Mouse (Mus musculus) gastrocnemius, postnatal 25 days (tissue): ENCODE measurements at regions not wholly inside any gene's neighbourhood (a gene's known extent, or its start where the extent isn't known, plus 50 kb on each side); places are given as distances from the start of the nearest gene placed in this dataset.
A peak's percentile ranks its signal among the peaks of the same experiment; 100 is the strongest.

Experiments
- DNase-seq: peaks from one replicate; pipeline ENCODE4 v3.0.0; 2022

DNA sequence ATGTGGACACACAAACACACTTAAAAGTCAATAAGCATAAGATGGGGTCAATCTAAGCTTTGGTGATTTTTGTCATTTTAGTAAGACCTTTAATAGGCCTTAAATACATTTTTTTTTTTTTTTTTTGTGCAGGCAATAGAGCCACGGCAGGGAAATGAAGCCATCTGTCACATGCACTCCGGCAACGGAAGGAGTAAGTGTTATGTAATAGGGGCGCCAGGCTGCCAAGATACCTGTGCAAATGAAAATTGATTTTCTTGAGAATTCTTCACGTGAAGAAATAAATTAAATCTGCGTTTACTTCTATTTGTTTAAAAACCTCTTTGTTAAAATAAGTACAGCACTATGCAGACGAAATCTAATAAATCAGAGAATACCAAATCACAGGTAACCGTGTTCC lies 54.6 kb upstream of the Card11 start:
- DNase-seq, result no peak

DNA sequence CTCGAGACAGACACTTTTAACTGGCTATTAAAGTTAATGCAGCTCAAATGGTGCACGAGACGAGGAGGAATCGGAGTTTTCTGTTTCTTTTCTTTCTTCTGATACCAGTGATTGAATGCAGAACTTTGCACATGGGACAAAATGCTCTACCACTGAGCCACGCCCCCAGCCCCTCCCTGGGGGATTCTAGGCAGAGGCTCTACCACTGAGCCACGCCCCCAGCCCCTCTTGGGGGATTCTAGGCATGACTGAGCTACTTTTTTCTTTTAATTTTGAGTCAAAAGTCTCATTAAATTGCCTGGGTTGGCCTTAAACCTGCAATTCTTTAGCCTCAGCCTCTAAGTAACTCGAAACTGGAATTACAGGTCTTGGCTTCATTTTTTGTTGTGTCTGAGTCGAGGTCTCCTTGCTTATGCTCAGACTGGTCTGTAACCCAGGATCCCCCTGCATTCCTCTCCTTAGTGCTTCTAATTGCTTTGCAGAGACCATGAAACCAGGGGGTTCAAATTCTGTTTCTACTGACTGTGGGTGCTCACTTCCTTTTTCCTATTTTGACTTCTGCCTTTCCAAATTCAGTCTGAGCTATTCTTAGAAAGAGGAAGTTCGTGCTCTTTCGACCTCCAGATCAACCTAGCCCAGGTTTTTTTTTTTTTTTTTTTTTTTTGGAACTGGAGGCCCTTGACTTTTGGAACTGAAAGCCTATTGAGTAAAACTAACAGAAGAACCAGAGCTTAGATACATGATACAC lies 55.4 kb upstream of the Card11 start:
- DNase-seq, result no peak

DNA sequence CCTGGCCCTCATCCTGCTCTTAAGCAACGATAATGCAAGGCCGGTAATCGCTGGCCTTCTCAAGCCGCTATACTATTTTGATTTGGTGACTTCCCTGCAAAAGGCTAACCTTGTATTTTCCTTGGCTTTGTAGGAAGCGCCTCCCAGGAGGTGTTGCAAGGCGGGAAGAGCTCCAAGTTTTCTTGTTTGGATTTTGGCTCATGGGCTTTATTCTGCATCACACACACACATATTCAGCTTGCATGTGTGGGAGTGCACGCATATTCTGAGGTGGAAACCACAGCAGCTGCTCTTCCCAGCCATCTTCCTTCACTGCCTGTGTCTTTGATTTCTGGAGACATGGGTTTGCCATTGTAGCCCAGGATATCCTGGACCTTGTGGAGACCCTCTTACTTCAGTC lies 57.8 kb upstream of the Card11 start:
- no peak for DNase-seq

DNA sequence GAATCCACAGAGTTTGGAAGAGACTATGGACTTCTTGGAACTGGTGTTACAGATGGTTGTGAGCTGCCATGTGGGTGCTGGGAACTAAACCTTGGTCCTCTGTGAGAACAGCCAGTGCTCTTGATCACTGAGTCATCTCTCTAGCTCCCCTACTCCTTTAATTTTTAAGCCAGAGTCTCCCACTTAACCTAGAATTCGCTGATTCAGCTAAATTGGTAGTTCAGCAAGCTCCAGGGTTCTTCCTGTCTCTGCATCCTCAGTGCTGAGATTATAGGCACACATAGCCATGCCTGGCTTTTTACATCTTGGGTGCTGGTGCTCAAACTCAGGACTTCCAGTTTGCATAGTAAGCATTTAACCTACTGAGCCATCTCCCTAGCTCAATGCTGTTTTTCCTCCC lies 58.5 kb upstream of the Card11 start:
- no peak for DNase-seq

DNA sequence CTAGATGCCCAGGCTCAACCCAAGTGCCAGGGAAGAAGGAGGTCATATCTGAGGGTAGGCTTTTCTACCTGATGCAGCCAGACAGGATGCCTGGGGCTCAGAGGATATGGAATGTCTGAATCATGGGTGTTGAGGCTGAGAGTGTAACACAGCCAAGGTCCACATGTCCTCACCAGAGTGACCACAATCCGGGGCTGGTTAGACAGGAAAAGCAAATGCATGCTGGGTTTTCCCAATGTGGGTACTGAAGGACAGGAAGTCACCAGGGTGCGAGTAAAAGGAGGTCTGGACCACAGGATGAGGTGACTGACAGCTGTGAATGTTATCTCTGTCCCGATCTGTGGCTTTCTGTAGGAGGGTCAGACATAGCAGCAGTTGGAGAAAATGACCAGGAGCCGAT lies 61.8 kb upstream of the Card11 start:
- DNase-seq, result no peak

DNA sequence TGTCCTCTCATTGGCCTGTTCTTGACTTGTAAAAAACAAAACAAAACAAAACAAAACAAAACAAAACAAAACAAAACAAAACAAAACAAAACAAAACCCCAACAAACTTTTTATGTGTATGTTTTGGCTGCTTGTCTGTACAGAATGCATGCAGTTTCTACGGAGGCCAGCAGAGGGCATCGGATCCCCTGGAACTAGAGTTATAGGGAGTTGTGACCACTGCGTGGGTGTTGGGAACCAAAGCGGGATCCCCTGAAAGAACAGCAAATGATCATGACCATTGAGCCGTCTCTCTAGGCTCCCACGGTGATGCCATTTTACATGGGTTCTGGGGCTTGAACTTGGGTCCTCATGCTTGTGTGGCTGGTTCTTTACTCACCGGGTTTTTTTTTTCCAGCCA lies 67.2 kb upstream of the Card11 start:
- DNase-seq, result no peak

DNA sequence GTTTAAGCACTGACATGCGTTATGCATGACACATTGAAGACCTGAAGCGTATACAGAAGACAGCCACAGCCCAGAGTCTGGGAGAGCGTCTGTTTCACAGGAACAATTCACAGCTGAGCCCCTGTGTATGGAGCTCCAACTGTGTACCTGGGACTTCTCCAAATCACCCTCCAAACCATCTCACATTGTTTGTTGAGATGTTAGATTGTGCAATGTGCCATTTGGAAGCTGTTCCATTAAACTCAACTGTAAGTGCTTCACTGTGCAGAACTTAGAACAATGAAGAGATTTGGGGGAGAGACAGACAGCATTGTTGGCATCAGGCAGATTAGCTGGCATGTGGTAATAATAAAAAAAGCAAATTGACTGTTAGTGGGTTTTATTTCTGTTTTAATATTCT lies 74.1 kb upstream of the Card11 start:
- DNase-seq, result no peak

DNA sequence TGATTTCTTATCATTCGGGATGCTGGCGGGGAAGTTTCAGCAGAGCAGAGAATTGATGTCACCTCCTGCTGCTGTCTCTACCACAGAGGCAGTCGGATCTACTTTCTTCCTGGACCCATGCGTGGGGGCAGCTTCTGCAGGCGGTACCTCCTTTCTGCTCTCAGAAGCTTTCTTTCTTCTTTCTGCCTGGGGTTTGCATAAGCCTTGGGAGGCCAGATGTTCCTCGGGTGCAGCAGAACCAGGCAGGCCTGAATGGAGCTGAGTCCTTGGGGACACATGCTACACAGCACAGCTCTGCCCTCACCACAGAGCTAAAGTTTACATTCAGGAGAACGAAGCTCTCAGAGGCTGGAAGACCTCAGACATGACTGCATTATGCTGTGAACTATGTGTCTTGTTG lies 75.8 kb upstream of the Card11 start:
- DNase-seq, result no peak

DNA sequence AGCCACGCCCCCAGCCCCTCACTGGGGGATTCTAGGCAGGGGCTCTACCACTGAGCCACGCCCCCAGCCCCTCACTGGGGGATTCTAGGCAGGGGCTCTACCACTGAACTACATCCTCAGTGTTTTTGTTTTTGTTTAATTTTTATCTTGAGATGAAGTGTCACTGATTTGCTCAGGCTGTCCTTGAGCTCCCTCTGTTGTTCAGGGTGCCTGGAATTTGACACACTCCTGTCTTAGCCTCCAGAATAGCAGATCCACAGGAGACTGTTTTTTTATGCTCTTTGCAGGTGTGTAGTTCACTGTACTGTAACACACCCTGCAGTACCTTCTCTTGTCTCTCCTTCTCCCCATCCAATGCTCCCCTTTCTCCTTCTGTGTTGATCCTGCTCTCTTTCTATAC lies 76.6 kb upstream of the Card11 start:
- DNase-seq, result no peak

DNA sequence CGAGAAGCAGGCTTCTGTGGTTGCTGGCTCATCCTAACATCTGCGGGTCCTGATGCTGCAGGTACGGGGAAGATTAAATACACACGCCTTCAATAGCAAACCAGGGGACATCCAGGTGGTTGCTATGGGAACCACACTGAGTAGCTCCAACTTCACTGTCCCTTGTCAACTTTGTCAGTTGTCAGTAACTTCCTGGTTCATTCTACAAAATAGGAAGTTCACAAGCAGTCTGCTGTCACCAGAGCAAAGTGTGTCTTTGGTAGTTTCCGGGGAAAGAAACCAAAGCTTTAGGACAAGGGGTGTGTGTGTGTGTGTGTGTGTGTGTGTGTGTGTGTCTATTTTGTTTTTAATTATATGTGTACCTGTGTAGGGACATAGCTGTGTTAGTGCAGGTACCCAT lies 80.5 kb upstream of the Card11 start:
- DNase-seq, result no peak

DNA sequence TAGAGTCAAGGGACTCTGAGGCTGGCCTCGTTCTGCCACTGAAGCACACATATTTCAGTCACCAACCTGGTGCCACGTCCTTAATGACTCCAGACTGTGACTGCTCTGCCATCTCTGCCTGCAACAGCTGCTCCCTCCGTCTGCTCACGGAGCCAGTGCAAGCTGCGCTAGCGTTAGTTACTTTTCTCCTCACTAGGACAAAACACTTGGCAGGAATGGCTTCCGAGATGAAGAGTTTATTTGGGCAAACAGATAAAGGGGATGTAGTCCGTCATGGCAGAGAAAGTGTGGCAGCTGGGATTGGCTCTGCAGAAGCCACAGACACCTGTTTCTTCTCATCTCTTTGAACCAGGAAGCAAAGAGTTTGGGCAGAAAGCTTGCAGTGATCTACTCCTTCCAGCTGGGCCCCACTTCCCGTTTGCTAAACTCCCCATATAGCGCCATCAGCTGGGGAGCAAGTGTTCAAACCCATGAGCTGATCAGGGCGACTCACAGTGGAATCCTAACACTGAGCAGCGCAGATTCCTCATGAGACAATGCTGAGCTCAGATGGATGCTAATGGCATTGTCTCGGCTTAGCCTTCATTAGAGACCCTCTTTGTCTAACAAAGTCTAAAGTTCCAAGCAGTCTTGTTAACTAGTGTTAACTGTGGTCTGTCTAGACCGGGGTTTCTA lies 83.8 kb upstream of the Card11 start:
- DNase-seq, result no peak

DNA sequence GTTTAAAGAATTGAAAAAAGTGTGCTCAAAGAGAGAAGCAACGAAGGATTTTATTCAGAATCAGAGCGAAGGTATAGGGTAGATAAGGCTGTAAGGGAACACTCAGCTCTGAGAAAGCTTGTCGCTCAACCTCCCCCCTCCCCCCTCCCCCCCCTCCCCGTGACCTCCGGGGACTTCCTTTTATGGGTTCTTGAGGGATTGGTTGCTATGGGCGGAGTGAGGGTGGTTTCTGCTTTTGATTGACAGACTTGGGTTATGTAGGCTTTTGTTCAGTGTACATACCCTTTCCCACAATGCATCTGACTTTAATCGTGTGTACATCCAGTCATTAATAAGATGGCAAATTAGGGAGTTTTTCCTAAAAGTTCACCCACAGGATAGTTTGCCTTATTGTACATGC lies 84.4 kb upstream of the Card11 start:
- DNase-seq, result no peak

DNA sequence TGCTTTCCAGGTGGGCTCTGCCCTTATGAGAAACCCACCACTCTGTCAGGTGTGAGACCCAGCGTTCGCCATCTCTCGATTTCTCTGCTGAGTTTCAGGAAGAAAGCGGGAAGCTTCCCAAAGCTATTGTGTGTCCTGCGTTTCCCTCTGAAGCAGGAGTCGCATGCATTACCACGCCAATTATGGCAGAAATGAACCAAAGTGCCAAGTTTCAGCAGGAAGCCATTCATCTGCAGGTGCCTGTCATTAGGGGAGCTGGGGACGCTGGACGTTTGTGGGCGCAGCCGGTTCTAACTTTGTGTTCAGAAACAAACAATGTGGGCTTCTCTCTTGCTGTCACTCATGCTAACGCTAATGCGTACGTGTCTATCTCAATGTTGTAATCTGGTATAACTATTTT lies 91.3 kb upstream of the Card11 start:
- no peak for DNase-seq

DNA sequence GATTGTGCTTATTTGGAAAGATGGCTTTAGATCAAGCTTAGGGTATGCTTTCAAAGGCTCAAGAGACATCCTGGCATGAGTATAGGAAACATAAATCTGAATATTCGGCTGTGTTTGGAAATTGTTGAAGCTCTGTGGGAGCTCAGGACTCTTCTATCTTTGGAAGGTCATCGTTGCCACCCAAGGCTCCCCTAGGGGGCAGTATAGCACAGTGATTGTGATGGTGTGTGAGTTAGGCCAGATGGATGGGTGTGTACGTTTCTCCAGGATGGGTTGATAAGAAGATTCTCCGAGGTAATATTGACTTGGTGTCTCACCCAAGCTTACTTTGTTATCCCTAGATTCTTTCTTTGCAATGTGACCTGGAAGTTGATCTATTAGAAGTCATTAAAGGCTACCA lies 93.3 kb upstream of the Card11 start:
- peak; percentile 16 for DNase-seq

DNA sequence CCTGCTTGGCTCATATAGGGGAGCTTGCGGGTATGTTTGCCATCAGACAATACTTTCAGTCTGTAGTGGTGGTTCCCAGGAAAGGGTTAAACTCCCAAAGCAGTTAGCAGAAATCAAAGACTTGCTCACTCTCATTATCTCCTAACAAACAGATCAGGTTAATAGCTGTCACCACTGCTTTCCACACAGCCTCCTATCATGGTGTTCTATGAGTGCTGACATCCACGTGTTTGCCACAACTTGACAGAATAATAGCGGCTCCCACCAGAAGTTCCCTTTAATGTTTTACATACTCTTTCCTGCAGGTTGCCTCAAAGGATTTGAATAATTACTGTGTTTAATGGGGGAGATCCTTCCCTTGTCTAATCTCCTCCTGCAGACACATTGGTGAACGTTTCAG lies 97.5 kb upstream of the Card11 start:
- DNase-seq, result no peak

DNA sequence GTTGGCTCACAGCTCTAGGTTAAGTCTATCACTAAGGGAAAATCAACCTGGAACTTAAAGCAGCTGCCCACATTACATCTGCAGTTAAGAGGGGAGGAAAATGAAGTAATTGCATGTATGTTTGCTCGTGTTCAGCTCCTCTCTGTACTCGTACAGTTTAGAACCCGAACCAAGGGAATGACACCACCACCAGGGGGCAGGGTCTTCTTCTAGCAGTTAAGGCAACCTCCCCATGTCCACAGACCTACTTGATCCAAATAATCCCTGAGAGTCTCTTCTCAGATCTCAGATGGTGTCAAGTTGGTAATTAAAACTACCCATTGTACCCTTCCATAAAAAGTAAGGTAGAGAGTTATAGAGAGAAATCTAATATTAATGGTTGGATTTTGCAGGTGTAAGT lies 111.3 kb upstream of the Card11 start:
- DNase-seq, result no peak

DNA sequence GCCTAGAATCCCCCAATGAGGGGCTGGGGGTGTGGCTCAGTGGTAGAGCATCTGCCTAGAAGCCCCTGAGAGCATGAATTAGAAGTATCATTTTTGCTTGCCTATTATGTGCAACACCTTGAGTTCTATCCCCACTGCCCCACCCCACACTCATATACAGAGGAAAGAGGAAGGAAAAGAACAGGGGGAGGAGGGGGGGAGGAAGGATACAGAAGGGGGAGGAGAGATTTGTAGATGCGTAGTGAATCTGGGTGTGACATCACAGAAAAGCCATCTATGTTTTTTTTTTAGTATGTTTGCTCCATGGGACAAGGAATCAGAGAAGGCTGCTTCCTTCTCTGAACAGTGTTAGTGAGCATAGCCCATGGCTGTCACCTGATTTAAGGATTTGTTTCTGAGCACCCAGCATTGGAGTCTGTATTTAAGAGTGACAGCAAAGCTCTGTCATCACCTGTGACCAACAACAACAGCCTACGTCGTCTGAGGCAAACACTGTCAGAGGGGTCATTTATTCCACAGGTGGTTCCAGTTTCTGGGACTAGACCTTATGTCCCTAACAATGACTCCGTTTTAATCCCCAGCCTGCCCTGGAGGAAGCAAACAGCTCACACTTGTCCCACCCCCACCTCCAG lies 115.0 kb upstream of the Card11 start:
- DNase-seq, result no peak

DNA sequence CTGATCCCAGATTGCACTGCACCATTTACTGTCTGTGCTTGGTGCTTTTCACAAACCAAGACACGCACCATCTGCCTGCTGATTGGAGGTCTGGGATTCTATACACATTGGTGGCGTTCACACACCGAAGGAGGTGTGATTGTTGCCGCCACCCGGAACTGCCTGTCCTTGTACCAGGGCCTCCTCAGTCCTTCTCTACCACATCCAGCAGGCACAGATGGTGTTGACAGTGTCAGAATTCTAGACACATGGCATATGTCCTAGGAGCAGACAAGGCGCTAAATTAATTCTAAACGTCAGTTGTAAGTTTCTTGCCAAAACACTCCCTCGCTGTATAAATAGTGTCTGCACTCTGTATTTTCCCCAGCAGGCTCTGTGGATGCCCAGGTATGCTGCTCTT lies 115.6 kb upstream of the Card11 start:
- no peak for DNase-seq

DNA sequence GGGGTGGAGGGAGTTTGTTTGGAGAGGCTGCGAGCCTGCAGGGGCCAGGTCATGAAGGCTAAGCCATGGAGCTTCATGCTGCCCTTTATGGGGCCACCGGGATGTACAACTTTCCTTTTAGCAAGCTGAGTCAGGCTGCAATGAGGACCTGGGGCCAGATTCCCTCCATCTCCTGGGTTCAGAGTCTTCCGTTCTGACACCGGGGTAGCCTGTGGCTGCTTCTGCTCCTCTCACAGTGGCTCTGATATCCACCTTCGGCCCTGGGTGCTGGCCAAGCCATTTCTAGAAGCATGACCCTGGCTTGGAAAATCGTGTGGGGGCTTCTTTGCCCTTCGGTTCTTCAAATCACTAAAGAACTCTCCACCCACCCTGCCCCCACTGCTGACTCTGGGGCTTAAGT lies 115.4 kb upstream of the Sdk1 start:
- no peak for DNase-seq

DNA sequence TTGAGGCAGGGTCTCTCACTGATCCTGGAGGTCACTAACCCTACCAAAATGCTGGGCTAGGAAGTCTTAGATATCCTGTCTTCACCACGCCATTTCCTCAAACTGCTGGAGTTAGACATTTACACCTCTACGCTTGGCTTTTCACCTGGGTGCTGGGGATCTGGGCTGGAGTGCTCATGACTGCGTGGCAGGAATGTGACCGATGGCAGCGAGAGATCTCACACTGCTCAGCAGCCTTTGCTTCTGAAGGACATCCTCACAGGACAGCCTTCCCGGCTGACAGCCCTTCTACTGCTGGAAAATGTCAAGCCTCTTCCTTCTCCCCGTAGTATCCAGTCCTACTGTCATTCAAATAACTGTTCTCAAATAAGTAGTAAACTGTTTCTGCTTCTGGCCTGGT lies 114.8 kb upstream of the Sdk1 start:
- no peak for DNase-seq

DNA sequence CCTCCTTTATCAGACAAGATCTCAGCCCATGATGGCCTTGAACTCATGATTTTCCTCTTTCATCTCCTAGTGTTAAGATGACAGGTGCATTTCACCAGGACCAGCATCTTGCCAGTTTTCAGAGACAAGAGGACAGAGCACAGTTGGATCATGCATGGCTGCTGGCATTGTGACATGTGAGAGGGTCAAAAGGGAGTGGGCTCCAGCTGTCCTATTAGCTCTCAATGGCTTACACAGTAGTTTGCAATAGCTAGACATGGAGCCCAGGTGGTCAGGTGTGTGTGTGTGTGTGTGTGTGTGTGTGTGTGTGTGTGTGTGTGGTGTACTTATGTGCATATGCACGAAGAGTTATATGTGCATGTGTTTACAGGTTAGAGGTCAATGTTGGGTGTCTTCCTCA lies 110.3 kb upstream of the Sdk1 start:
- DNase-seq, result no peak

DNA sequence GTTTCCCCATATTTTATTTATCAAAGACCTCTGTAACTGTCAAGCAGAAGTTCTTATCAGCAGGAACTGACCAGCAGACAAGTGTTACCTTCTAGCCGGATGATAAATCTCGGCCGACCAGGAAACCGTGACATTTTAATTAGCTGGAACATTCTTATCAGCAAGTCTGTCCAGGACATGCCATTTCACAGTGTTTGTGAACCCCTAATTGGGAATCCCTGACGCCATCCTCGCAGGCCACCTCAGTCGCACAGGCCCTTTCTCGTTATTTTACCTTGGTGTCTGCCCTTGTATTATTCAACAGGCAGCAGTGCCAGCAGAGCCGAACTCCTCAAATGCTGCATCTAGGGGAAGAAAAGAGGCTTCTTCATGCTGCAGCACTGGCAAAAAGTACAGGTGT lies 109.4 kb upstream of the Sdk1 start:
- DNase-seq, result no peak

DNA sequence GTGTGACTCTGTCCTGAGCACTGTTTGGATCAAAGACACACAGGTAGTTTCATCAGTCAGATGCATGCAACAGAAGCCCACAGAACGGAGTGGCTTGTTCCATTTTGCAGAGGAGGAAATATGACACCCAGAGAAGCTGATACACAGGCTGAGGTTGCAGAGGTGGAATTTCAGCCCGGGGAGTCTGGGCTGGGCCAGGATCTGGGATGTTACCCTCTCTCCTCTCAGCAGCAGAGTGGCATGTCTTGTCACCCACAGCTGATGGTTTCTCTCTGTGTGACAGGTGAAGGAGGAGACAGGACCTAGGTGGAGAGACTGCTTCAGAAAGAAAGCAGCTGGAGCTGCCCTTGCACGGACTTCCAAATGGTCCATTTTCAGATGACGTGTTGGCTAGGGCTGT lies 105.1 kb upstream of the Sdk1 start:
- no peak for DNase-seq

DNA sequence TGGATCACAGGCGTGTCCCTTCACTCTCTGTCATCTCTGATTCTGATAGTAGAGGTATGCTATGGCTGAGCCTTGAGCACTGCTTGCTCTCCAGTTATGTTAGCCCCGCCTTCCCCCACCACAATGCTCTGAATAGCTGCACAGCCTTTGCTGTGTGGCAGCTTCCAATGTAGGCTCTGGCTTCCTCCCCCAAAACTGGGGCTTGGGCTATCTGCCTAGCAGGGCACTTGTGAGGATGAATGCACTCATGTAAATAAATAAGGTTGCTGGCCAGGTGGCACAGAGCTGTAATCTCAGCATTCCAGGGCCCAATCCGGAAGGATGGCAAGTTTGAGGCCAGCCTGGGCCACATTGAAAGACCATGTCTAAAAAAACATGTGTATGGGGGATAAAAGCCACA lies 103.6 kb upstream of the Sdk1 start:
- no peak for DNase-seq
